Mouse (Mus musculus): Measurements from ENCODE around the gene Olfr1303. TPM values are rescaled to one million over a fixed set of nuclear protein-coding genes. Genes with fewer than 3 reads are reported as not detected.

The Olfr1303 gene
- not detected in 2 replicates for total RNA-seq (2015; ENCODE audit: low replicate concordance)
- total RNA-seq (2017; ENCODE audit: low replicate concordance) = not detected in 2 replicates

- no peak for ATAC-seq (replicated peaks; ENCODE audit: low FRiP score, poor library complexity, severe bottlenecking)
Observed at GRCm38 (mm10) chr2:111820240-111820639, at the start of gene Olfr1303. Gene Olfr1303 (minus strand): TSS chr2:111820340.

- ATAC-seq (replicated peaks; ENCODE audit: low FRiP score, poor library complexity, severe bottlenecking) = no peak
Observed at GRCm38 (mm10) chr2:111812936-111813335, 7.2 kb downstream of the Olfr1303 start.

- ATAC-seq (replicated peaks; ENCODE audit: low FRiP score, poor library complexity, severe bottlenecking) = no peak
Observed at GRCm38 (mm10) chr2:111777129-111777528, 43.0 kb downstream of the Olfr1303 start, which contains the start of gene Olfr1302. Gene Olfr1302 (plus strand): TSS chr2:111777429.

Other genes with a start within 250 kb of the Olfr1303 start
- gene Olfr1297, start 193.8 kb downstream of the Olfr1303 start, total RNA-seq (2015; ENCODE audit: low replicate concordance) = not detected in 2 replicates
- not detected in 2 replicates for gene Olfr1297, start 193.8 kb downstream of the Olfr1303 start, total RNA-seq (2017; ENCODE audit: low replicate concordance)
- gene Olfr1298, start 171.1 kb downstream of the Olfr1303 start, total RNA-seq (2015; ENCODE audit: low replicate concordance) = not detected in 2 replicates
- gene Olfr1298, start 171.1 kb downstream of the Olfr1303 start, total RNA-seq (2017; ENCODE audit: low replicate concordance) = not detected in 2 replicates
- not detected in 2 replicates for gene Olfr1299, start 158.9 kb downstream of the Olfr1303 start, total RNA-seq (2015; ENCODE audit: low replicate concordance)
- gene Olfr1299, start 158.9 kb downstream of the Olfr1303 start, total RNA-seq (2017; ENCODE audit: low replicate concordance) = not detected in 2 replicates
- gene Olfr1301, start 69.3 kb downstream of the Olfr1303 start, total RNA-seq (2015; ENCODE audit: low replicate concordance) = not detected in 2 replicates
- not detected in 2 replicates for gene Olfr1301, start 69.3 kb downstream of the Olfr1303 start, total RNA-seq (2017; ENCODE audit: low replicate concordance)
- gene Olfr1302, start 42.9 kb downstream of the Olfr1303 start, total RNA-seq (2015; ENCODE audit: low replicate concordance) = not detected in 2 replicates
- gene Olfr1302, start 42.9 kb downstream of the Olfr1303 start, total RNA-seq (2017; ENCODE audit: low replicate concordance) = not detected in 2 replicates
- not detected in 2 replicates for gene Olfr1305, start 56.8 kb upstream of the Olfr1303 start, total RNA-seq (2015; ENCODE audit: low replicate concordance)
- not detected in 2 replicates for gene Olfr1305, start 56.8 kb upstream of the Olfr1303 start, total RNA-seq (2017; ENCODE audit: low replicate concordance)
- not detected in 2 replicates for gene Olfr1306, start 95.9 kb upstream of the Olfr1303 start, total RNA-seq (2015; ENCODE audit: low replicate concordance)
- not detected in 2 replicates for gene Olfr1306, start 95.9 kb upstream of the Olfr1303 start, total RNA-seq (2017; ENCODE audit: low replicate concordance)
- gene Olfr1307, start 129.1 kb upstream of the Olfr1303 start, total RNA-seq (2015; ENCODE audit: low replicate concordance) = under 0.01 TPM in 1 of 2 replicates, not detected in the other
- under 0.01 TPM in 1 of 2 replicates, not detected in the other for gene Olfr1307, start 129.1 kb upstream of the Olfr1303 start, total RNA-seq (2017; ENCODE audit: low replicate concordance)
- gene Olfr1308, start 144.6 kb upstream of the Olfr1303 start, total RNA-seq (2015; ENCODE audit: low replicate concordance) = not detected in 2 replicates
- not detected in 2 replicates for gene Olfr1308, start 144.6 kb upstream of the Olfr1303 start, total RNA-seq (2017; ENCODE audit: low replicate concordance)
- not detected in 2 replicates for gene Olfr1309, start 169.9 kb upstream of the Olfr1303 start, total RNA-seq (2015; ENCODE audit: low replicate concordance)
- gene Olfr1309, start 169.9 kb upstream of the Olfr1303 start, total RNA-seq (2017; ENCODE audit: low replicate concordance) = not detected in 2 replicates
- gene Olfr1310, start 192.4 kb upstream of the Olfr1303 start, total RNA-seq (2015; ENCODE audit: low replicate concordance) = not detected in 2 replicates
- not detected in 2 replicates for gene Olfr1310, start 192.4 kb upstream of the Olfr1303 start, total RNA-seq (2017; ENCODE audit: low replicate concordance)
- not detected in 2 replicates for gene Olfr1311, start 204.1 kb upstream of the Olfr1303 start, total RNA-seq (2015; ENCODE audit: low replicate concordance)
- not detected in 2 replicates for gene Olfr1311, start 204.1 kb upstream of the Olfr1303 start, total RNA-seq (2017; ENCODE audit: low replicate concordance)
- not detected in 2 replicates for gene Olfr1312, start 229.9 kb upstream of the Olfr1303 start, total RNA-seq (2015; ENCODE audit: low replicate concordance)
- not detected in 2 replicates for gene Olfr1312, start 229.9 kb upstream of the Olfr1303 start, total RNA-seq (2017; ENCODE audit: low replicate concordance)

Measured in erythroid progenitor cell, adult 5-6 weeks (primary cell).